Mouse (Mus musculus) limb, embryonic 10.5 days (tissue): ENCODE data around the gene Calb2. TPM values are rescaled to one million over a fixed set of nuclear protein-coding genes. Genes with fewer than 3 reads are reported as not detected.
A peak's percentile ranks its signal among the peaks of the same experiment; 100 is the strongest.

Experiments
- DNase-seq: peaks from one replicate; pipeline ENCODE4 v3.0.0-alpha.2; 2017; ENCODE audit warnings: low spot score
- H3K27ac ChIP-seq: fragments of 300-500 bp; sonication (generic); 2 replicates; pipeline ENCODE4 v1.5.1; 2016; ENCODE audit warnings: mild to moderate bottlenecking
- H3K27me3 ChIP-seq: fragments of 300-500 bp; sonication (generic); 2 replicates; pipeline ENCODE4 v1.6.1; 2016; ENCODE audit warnings: low read depth, mild to moderate bottlenecking; ENCODE audit not compliant: poor library complexity, severe bottlenecking
- H3K36me3 ChIP-seq: fragments of 300-500 bp; sonication (generic); 2 replicates; pipeline ENCODE4 v1.6.1; 2016; ENCODE audit warnings: mild to moderate bottlenecking, moderate library complexity
- H3K4me1 ChIP-seq: fragments of 300-500 bp; sonication (generic); 2 replicates; pipeline ENCODE4 v1.6.1; 2016
- H3K4me3 ChIP-seq: fragments of 300-500 bp; sonication (generic); 2 replicates; pipeline ENCODE4 v1.5.1; 2016; ENCODE audit warnings: mild to moderate bottlenecking, moderate library complexity
- H3K9me3 ChIP-seq: fragments of 300-500 bp; sonication (generic); replicated peaks from 2 replicates; pipeline ENCODE4 v1.6.1; 2016; ENCODE audit warnings: mild to moderate bottlenecking
- WGBS: fragments of 180-500 bp; shearing (Covaris S2); methylation state at CpG from one replicate; pipeline ENCODE4 v1.1.7; 2016; 5-methylcytosine and 5-hydroxymethylcytosine counted together
- polyA plus RNA-seq: library from polyadenylated mRNA; unstranded; fragments of >200 nt; fragmentation: Nextera tagmentation; extraction: Ambion mirVana; gene quantifications from 2 replicates; pipeline ENCODE4 v1.2.1, GENCODE M21; 2016

Calb2 gene
- polyA plus RNA-seq, 1 experiment from 2014 or later = 10.2 TPM

DNA sequence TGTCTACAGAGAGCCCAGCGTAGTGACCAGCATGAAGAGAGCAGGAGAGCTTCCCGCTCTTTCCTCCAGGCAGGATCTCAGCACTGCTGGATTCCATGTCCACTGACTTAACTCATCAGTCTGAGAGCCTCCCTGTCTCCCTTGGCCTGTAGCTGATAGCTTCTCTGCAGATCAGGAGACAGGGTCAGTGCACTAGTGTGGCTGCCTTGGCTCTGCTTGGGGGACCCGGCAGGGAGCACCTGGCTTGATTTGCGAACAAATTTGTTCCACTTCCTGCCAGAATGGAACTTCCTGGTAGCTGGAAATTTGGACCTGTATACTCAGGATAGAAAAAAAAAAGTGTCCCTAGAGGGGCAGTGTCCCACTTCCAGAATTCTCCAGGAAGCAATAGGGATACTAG lies 6.8 kb upstream of the Calb2 start:
- Histone ChIP-seq H3K9me3 (no peaks in the 10 kb centered on the region), H3K4me3 (no peak overlapping the region), H3K27ac (no peak overlapping the region), H3K27me3 (peaks cover 32% of the 10 kb centered on the region), H3K36me3 (no peaks in the 10 kb centered on the region), H3K4me1 (peaks cover 11% of the 10 kb centered on the region)
- DNase-seq = no peak
- 91% methylated on average over 4 of the region's 4 CpGs for WGBS

DNA sequence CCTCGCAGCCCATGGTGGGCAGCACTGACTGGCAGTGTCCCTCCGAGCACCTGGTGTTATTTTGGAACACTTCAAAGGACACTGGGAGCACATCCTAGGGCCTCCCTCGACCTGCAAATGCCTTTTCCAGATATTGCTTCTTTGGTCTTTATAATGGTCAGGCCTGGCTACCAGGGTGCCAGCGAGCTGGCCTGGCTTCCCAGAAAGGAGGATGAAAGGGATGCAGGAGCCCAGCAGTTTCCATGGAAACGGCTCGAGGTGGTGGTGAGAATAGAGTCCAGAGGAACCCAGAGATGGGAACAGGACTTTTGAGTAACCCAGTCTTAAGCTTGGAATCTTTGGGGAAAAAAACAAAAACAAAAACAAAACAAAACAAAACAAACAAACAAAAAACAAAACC lies 4.2 kb upstream of the Calb2 start:
- no peak for DNase-seq
- no peak overlapping the region for H3K4me3 ChIP-seq
- peaks cover 12% of the 10 kb centered on the region for H3K4me1 ChIP-seq
- H3K9me3 ChIP-seq = no peaks in the 10 kb centered on the region
- H3K27me3 ChIP-seq = peaks cover 40% of the 10 kb centered on the region
- no peak overlapping the region for H3K27ac ChIP-seq
- 66% methylated on average over 6 of the region's 6 CpGs for WGBS
- no peaks in the 10 kb centered on the region for H3K36me3 ChIP-seq

DNA sequence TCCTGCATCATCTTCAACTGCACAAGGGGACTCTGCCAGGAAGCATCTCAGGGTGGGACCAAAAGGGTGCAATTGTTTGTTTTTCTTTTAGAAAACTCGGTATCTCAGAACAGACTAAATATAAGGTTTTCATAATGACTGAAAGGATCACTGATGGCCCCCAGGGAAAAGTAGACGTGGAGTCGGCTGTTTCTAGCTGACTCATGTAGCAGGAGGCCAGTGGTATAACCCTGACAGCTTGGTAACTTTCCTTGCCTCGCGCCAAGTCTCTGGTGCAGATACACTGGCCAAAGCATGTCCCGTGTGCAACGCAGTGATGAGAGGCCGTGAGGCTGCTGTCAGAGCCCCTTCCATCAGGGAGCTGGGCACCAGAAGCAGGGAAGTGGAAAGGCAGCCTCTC lies 1.7 kb downstream of the Calb2 start:
- H3K4me3 ChIP-seq = no peak overlapping the region
- peaks cover 9% of the 10 kb centered on the region for H3K4me1 ChIP-seq
- no peak for DNase-seq
- peaks cover 45% of the 10 kb centered on the region for H3K27me3 ChIP-seq
- no peaks in the 10 kb centered on the region for H3K9me3 ChIP-seq
- no peak overlapping the region for H3K27ac ChIP-seq
- no peaks in the 10 kb centered on the region for H3K36me3 ChIP-seq
- WGBS = 84% methylated on average over 8 of the region's 8 CpGs

DNA sequence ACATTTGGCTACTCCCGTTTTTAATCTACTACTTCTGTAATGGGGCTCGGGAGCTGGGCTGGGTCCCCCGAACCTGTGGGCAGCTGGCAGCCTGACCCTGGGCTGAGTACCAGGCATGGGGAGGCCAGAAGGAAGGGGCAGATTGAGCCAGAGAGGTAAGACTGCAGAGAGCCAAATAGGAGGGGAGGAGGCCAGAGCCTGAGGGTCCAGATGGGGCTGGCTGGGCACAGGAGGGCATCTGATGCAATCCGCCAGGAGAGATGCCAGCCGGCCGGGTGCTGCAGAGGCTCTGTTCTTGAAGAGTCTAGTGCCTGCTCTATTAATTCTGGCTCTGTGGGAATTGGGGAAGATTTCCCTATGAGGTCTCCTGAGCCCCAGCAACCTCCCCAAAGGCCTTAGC lies 6.0 kb downstream of the Calb2 start:
- DNase-seq = no peak
- H3K4me3 ChIP-seq = no peak overlapping the region
- peaks cover 11% of the 10 kb centered on the region for H3K27me3 ChIP-seq
- no peaks in the 10 kb centered on the region for H3K4me1 ChIP-seq
- no peaks in the 10 kb centered on the region for H3K36me3 ChIP-seq
- H3K9me3 ChIP-seq = no peaks in the 10 kb centered on the region
- no peak overlapping the region for H3K27ac ChIP-seq
- 88% methylated on average over 6 of the region's 6 CpGs for WGBS

DNA sequence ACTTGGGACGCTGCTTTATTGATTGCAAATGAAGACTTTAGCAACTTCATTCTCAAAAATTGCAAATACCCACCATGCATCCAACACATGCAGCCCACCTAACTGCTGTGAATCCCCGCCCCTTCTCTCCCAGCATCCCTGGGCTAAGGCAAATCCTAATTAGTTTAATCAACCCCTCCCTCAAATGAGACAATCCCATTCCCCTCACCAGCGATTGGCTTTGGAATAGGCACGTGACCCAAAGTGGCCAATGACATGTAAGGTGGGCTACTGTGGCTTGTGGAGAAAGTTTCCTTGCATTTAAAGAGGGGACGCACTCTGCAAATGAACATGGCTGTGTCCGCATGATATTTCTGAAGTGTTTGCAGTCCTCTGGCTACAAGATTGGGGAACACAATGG lies 15.1 kb downstream of the Calb2 start:
- H3K4me3 ChIP-seq = no peak overlapping the region
- H3K36me3 ChIP-seq = no peaks in the 10 kb centered on the region
- no peaks in the 10 kb centered on the region for H3K4me1 ChIP-seq
- no peaks in the 10 kb centered on the region for H3K27me3 ChIP-seq
- H3K27ac ChIP-seq = no peak overlapping the region
- no peaks in the 10 kb centered on the region for H3K9me3 ChIP-seq
- WGBS = 74% methylated on average over 6 of the region's 6 CpGs
- no peak for DNase-seq

DNA sequence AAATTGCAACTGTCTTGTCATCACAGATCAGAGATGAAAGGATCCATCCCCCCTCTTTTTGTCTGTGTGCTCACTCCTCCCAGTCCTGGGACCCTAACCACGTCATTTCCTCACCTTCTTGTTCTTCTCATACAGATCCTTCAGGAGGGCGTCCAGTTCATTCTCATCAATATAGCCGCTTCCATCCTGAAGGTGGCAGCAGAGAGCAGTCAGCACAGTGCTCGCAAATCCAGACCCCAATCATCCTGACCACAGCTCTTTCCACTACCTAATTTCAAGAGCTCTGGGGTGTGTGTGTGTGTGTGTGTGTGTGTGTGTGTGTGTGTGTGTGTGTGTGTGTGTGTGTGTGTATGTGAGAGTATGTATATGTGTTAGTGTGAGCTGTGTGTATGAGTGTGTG lies 22.5 kb downstream of the Calb2 start:
- WGBS = 2% methylated on average over 4 of the region's 4 CpGs
- peak; percentile 81 for DNase-seq
- H3K27me3 ChIP-seq = no peaks in the 10 kb centered on the region
- H3K9me3 ChIP-seq = no peaks in the 10 kb centered on the region
- H3K4me1 ChIP-seq = no peaks in the 10 kb centered on the region
- H3K4me3 ChIP-seq = no peak overlapping the region
- no peak overlapping the region for H3K27ac ChIP-seq
- H3K36me3 ChIP-seq = no peaks in the 10 kb centered on the region

DNA sequence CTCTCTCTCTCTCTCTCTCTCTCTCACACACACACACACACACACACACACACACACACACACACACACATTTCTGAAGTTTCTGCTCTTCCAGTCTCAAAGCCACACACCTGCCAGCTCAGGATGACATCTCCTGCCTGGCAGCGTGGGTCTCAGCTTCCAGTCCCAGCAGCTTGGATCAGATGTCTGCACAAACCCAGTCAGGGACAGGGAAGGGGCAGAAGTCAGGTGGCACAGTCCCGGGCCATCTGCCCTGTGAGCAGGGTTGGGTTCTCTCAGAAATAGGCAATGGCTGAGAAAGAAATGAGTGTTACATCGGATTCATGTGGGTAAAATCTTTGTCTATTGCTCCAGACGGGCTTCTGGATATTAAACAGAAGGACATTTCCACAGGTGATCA lies 27.2 kb downstream of the Calb2 start:
- Histone ChIP-seq H3K27me3 (no peaks in the 10 kb centered on the region), H3K27ac (no peak overlapping the region), H3K4me3 (no peak overlapping the region), H3K4me1 (no peaks in the 10 kb centered on the region), H3K36me3 (no peaks in the 10 kb centered on the region), H3K9me3 (no peaks in the 10 kb centered on the region)
- WGBS = 75% methylated on average over 4 of the region's 4 CpGs
- DNase-seq = no peak

DNA sequence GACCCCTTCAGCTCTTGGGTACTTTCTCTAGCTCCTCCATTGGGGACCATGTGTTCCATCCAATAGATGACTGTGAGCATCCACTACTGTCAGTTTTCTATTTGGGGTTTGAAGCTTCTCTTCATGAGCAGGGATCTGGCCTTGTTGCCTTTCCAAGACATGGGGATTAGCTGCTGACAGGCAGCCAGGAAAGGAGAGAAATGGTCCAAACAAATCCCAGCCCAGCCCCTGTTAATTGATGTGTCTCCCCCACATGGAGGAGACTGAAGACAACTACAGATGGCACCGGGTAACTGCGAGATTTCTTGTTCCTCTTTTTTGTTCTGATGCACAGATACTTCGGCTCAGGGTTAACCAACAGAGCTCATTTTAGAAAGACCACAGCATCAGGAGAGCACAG lies 27.9 kb downstream of the Calb2 start:
- no peaks in the 10 kb centered on the region for H3K36me3 ChIP-seq
- H3K4me1 ChIP-seq = no peaks in the 10 kb centered on the region
- H3K9me3 ChIP-seq = no peaks in the 10 kb centered on the region
- WGBS = 86% methylated on average over 3 of the region's 3 CpGs
- no peaks in the 10 kb centered on the region for H3K27me3 ChIP-seq
- H3K4me3 ChIP-seq = no peak overlapping the region
- DNase-seq = no peak
- no peak overlapping the region for H3K27ac ChIP-seq

DNA sequence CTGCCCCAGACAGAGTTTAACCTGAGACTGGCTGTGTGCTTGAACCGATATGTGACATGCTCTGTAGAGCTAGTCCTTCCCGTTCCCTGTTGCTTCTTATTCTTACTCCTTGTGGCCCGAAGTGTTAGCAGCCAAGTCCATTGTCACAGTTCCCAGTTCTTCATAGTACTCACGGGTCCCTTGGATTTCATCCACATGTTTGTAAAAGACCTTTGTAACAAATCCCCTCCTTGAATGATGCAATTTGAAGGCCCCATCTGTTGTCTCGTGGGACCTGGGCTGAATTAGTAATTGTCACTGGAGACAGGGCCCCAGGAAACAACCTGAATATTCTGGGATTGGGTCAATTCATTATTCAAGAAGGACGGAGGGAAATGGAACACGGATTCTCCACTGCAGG lies 32.5 kb downstream of the Calb2 start:
- 80% methylated on average over 7 of the region's 7 CpGs for WGBS
- DNase-seq = no peak
- Histone ChIP-seq H3K27ac (no peak overlapping the region), H3K4me1 (no peaks in the 10 kb centered on the region), H3K36me3 (no peaks in the 10 kb centered on the region), H3K4me3 (no peak overlapping the region), H3K27me3 (no peaks in the 10 kb centered on the region), H3K9me3 (no peaks in the 10 kb centered on the region)

DNA sequence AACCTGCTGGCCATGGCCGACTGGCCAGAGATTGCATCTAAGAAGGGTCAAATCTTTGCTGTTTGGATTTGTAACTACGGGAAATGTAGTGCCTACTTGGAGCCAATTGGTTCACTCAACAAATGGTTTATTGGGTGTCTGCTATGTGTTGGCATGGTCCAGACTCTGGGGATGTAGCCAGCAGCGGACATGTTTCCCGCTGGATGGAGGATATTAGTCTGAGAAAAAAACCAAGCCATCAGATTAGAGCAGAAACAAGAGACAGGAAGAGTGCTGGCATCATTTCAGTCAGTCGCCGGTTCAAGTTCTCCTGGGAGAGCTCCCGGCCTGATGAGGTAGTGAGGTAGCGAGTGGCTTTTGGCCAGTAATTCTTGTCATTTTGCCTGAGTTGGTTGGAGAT lies 33.8 kb downstream of the Calb2 start:
- Histone ChIP-seq H3K27ac (no peak overlapping the region), H3K4me3 (no peak overlapping the region), H3K36me3 (no peaks in the 10 kb centered on the region), H3K9me3 (no peaks in the 10 kb centered on the region), H3K4me1 (no peaks in the 10 kb centered on the region), H3K27me3 (no peaks in the 10 kb centered on the region)
- DNase-seq = no peak
- WGBS = 94% methylated on average over 8 of the region's 8 CpGs

DNA sequence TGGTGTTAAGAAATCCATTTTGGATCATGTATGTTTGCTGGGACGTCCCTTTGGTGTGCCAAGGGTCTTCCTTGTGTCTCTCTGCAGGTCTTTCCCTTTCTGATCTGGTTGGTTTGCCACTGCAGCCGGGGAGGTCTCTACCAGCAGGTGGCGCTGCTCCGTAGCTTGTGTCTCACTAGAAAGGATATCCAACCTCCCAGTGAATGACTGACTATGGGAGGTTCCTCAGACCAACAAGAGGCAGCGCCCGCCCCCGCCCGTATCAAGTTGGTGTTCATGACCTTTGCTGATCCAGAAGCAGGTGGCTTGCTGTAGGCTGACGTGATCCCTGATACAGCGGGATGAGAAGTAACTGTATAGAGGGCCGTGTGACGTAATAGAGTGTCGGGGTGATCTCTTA lies 37.5 kb downstream of the Calb2 start:
- peak; percentile 88 for DNase-seq
- Histone ChIP-seq H3K36me3 (no peaks in the 10 kb centered on the region), H3K27ac (no peak overlapping the region), H3K27me3 (no peaks in the 10 kb centered on the region), H3K9me3 (no peaks in the 10 kb centered on the region), H3K4me1 (no peaks in the 10 kb centered on the region), H3K4me3 (no peak overlapping the region)
- 27% methylated on average over 13 of the region's 13 CpGs for WGBS

DNA sequence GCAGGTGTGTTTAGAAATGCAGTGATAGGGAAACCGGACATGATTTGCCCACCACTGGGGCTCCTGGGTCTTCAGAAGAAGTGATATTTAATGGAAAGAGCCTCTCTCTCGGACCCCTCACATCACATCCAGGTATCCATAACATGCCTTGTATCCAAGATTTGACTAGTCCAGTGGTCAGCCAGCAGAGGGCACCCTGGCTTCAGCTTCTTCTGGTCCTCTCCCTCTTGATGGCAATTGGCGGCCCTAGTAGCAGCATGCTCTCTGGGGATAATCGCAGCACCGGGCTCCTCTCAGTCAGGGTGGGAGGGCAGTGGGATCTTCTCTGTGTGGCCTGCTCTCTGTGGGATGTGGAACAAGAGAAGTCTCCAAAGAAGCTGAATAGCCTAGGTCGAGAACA lies 48.3 kb downstream of the Calb2 start:
- no peak overlapping the region for H3K4me3 ChIP-seq
- peak; percentile 37 for DNase-seq

DNA sequence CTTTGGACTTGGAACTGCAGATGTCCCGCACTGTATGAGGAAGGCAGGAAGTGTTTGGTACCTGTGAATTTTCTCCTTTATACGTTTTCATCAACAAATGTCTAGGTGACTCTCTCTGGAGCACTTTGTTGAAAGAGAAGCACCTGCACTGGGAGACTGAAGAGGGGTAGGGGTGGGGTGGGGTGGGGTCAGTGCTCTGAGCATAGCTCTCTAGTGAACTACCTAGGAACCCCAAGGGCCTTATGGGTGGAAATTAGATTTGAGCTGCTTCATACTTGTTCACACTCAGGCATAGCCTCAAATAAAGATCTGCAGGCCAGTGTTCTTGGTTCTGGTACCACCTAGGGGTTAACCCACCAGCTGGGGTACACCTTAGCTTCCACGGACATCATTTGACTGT lies 65.4 kb downstream of the Calb2 start, which contains the start of gene Gm17720:
TSS of gene Gm17720 (minus strand) at position 101 of the 400 bp plus-strand sequence.
- Histone ChIP-seq H3K36me3 (no peaks in the 10 kb centered on the region), H3K4me1 (no peaks in the 10 kb centered on the region), H3K27ac (no peak within 1 kb of the TSS), H3K9me3 (no peaks in the 10 kb centered on the region), H3K4me3 (no peak within 1 kb of the TSS), H3K27me3 (no peaks in the 10 kb centered on the region)
- WGBS = 81% methylated on average over 3 of the region's 3 CpGs
- DNase-seq = no peak

More for the DNA sequence above, 48.3 kb downstream of the Calb2 start:
- Histone ChIP-seq H3K9me3 (no peaks in the 10 kb centered on the region), H3K27ac (no peak overlapping the region), H3K27me3 (peaks cover 6% of the 10 kb centered on the region; the same call in 1 of the 2 replicates), H3K4me1 (no peaks in the 10 kb centered on the region), H3K36me3 (no peaks in the 10 kb centered on the region)
- WGBS = 48% methylated on average over 6 of the region's 6 CpGs

DNA sequence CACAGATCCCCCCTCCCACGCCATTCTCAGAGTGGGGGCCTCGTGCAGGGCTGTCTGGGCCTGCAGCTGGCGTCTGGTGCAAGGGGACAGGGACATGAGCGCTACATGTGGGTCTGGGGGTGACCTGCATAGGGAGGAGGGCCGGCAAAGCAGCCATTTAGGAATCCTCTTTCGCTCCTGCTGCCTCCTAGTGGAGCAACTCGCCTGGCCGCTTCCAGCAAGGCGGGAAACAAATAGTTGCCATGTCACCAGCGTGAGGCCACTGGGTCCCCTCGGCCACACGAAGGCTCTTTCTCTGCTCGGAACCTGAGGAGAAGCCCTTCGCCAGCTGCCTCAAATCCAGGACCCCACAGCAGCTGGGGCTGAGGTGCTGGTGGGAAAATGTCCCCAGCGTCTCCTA lies 66.3 kb downstream of the Calb2 start:
- Histone ChIP-seq H3K4me3 (no peak overlapping the region), H3K9me3 (no peaks in the 10 kb centered on the region), H3K4me1 (no peaks in the 10 kb centered on the region), H3K36me3 (no peaks in the 10 kb centered on the region), H3K27ac (no peak overlapping the region), H3K27me3 (no peaks in the 10 kb centered on the region)
- WGBS = 90% methylated on average over 15 of the region's 15 CpGs
- DNase-seq = no peak
